ENCODE assay signal across 28 mouse cellular contexts in genomic region chr6:41057653-41058052, GRCm38 (mm10). TPM values are rescaled to one million over a fixed set of nuclear protein-coding genes. Genes with fewer than 3 reads are reported as not detected.
DNase-seq lines count a peak whose midpoint lies in the region; ATAC-seq and TF ChIP-seq lines count a peak whose summit lies in the region.
"Had no signal": no experiment of that assay in that cellular context is flagged by ENCODE, and none has a peak within 500 bp of the region (broad histone marks: within the 10 kb centered on the region; RNA-seq: fewer than 3 reads in every experiment).

No protein-coding gene starts in this region.

- no peak overlapping the region for H3K27ac ChIP-seq in heart, embryonic 12.5 days (ENCODE audit: poor library complexity, severe bottlenecking)
- H3K27ac ChIP-seq in left cerebral cortex, adult 2 months: peak overlapping the region; percentile 80
- H3K27ac ChIP-seq in bone marrow macrophage, adult 2 months (ENCODE audit: insufficient read depth, low read depth, low read length): peak overlapping the region; percentile 54
- H3K27ac ChIP-seq: embryonic facial prominence, embryonic 10.5 days; hindbrain, embryonic 12.5 days had no signal

- no peak overlapping the region for H3K4me2 ChIP-seq in heart, embryonic 12.5 days
- H3K4me2 ChIP-seq: hindbrain, embryonic 12.5 days; liver, embryonic 11.5 days had no signal

- no peaks in the 10 kb centered on the region for H3K27me3 ChIP-seq in heart, embryonic 12.5 days (replicated peaks)
- H3K27me3 ChIP-seq: CH12.LX; hindbrain, embryonic 12.5 days had no signal

- 53% methylated on average over 5 of the region's 5 CpGs for WGBS in heart, embryonic 12.5 days

- peak; percentile 2 to 31 for DNase-seq in heart, adult 18-20 months
- no peak for DNase-seq in left cerebral cortex, adult 2 months (ENCODE audit: extremely low spot score in 1 of 2, low spot score in 2 of 2)
- no peak for DNase-seq in left cerebral cortex, adult 11 months (ENCODE audit: low spot score)
- no peak for DNase-seq in urinary bladder, postnatal 14 days (ENCODE audit: low spot score)
- DNase-seq: adrenal gland, postnatal 14 days; cerebellum, adult 11-12 months; cerebellum, postnatal 36 days; kidney, adult 18-20 months; kidney, postnatal 10 days; lung, adult 18-20 months; lung, postnatal 14 days had no signal

- H3K4me1 ChIP-seq in heart, embryonic 12.5 days (replicated peaks): peaks cover 4% of the 10 kb centered on the region; the same call in 1 of the 2 replicates
- H3K4me1 ChIP-seq in bone marrow macrophage, adult 2 months (ENCODE audit: control insufficient read depth, insufficient read depth, low read length): peaks cover 17% of the 10 kb centered on the region
- H3K4me1 ChIP-seq: embryonic facial prominence, embryonic 10.5 days; hindbrain, embryonic 12.5 days had no signal

- H3K4me3 ChIP-seq in heart, embryonic 12.5 days: no peak overlapping the region
- H3K4me3 ChIP-seq in left cerebral cortex, adult 2 months: no peak overlapping the region
- no peak overlapping the region for H3K4me3 ChIP-seq in bone marrow macrophage, adult 2 months (ENCODE audit: insufficient read depth, low read length)
- H3K4me3 ChIP-seq: embryonic facial prominence, embryonic 10.5 days; hindbrain, embryonic 12.5 days had no signal

- no peak for TF ChIP-seq POLR2A in bone marrow macrophage, adult 2 months (IDR thresholded peaks at IDR 0.05; ENCODE audit: borderline replicate concordance, low read depth, low read length)

- intact Hi-C loops in left cerebral cortex, adult 2 months (cut with DNase I): loop anchor here (2.0 to 10.0 kb wide), 3 partner anchors 33 to 497 kb away; no protein-coding TSS in a partner anchor

- H3K9me3 ChIP-seq in heart, embryonic 12.5 days (replicated peaks): no peaks in the 10 kb centered on the region
- H3K9me3 ChIP-seq: embryonic facial prominence, embryonic 10.5 days; hindbrain, embryonic 12.5 days had no signal

- H3K36me3 ChIP-seq in heart, embryonic 12.5 days: no peaks in the 10 kb centered on the region
- H3K36me3 ChIP-seq: embryonic facial prominence, embryonic 10.5 days; hindbrain, embryonic 12.5 days had no signal

- no peak for ATAC-seq in heart, embryonic 12.5 days (ENCODE audit: insufficient number of reproducible peaks, low FRiP score)
- 0 out of 2 replicates have a peak, but pooled peaks have one; percentile 18 for ATAC-seq in granulocyte monocyte progenitor cell, adult 5-6 weeks (replicated peaks; ENCODE audit: poor library complexity, severe bottlenecking)

- H3K9ac ChIP-seq in heart, embryonic 12.5 days: no peak overlapping the region
- H3K9ac ChIP-seq: hindbrain, embryonic 12.5 days had no signal

- TF ChIP-seq CTCF in left cerebral cortex, adult 2 months (IDR thresholded peaks at IDR 0.05): no peak
- TF ChIP-seq CTCF in bone marrow macrophage, adult 2 months (IDR thresholded peaks at IDR 0.05; ENCODE audit: low read depth, low read length): no peak

RNA-seq across cellular contexts. Expression of gene 2210010C04Rik, which starts 22.3 kb away (rescaled TPM):
- not detected for total RNA-seq in heart, adult 18-20 months (2021)
- not detected in 2 replicates for polyA plus RNA-seq in heart, embryonic 12.5 days (2016; fragmentation: Nextera tagmentation; extraction: Ambion mirVana)
- total RNA-seq in left cerebral cortex, adult 2 months (2021): not detected
- not detected in 2 replicates for polyA plus RNA-seq in bone marrow macrophage, adult 2 months (2012; ENCODE audit: insufficient read depth, insufficient read length, missing spikeins)
- total RNA-seq in granulocyte monocyte progenitor cell, adult 5-6 weeks (2014; fragmentation: Nextera tagmentation): 0.54 TPM in 1 of 2 replicates, not detected in the other
- total RNA-seq in granulocyte monocyte progenitor cell, adult 5-6 weeks (2017): not detected in 2 replicates
- total RNA-seq: adrenal gland, postnatal 14 days; CH12.LX; gastrocnemius, adult 8-10 months; layer of hippocampus, adult 18-20 months; layer of hippocampus, postnatal 25 days; MEL; midbrain, postnatal 0 days; neutrophil, adult 5-6 weeks had no signal
- polyA plus RNA-seq: embryonic facial prominence, embryonic 10.5 days; forebrain, embryonic 11.5 days; hindbrain, embryonic 12.5 days; limb, embryonic 11.5 days; liver, embryonic 11.5 days; midbrain, postnatal 0 days had no signal

RNA-seq across cellular contexts. Expression of gene Gm2663, which starts 58.4 kb away (rescaled TPM):
- not detected for total RNA-seq in heart, adult 18-20 months (2021)
- 0.33 TPM in 1 of 2 replicates, not detected in the other for polyA plus RNA-seq in heart, embryonic 12.5 days (2016; fragmentation: Nextera tagmentation; extraction: Ambion mirVana)
- not detected for total RNA-seq in left cerebral cortex, adult 2 months (2021)
- not detected in 2 replicates for polyA plus RNA-seq in bone marrow macrophage, adult 2 months (2012; ENCODE audit: insufficient read depth, insufficient read length, missing spikeins)
- not detected in 2 replicates for total RNA-seq in granulocyte monocyte progenitor cell, adult 5-6 weeks (2014; fragmentation: Nextera tagmentation)
- not detected in 2 replicates for total RNA-seq in granulocyte monocyte progenitor cell, adult 5-6 weeks (2017)
- total RNA-seq: adrenal gland, postnatal 14 days; CH12.LX; gastrocnemius, adult 8-10 months; layer of hippocampus, adult 18-20 months; layer of hippocampus, postnatal 25 days; MEL; midbrain, postnatal 0 days; neutrophil, adult 5-6 weeks had no signal
- polyA plus RNA-seq: embryonic facial prominence, embryonic 10.5 days; forebrain, embryonic 11.5 days; hindbrain, embryonic 12.5 days; limb, embryonic 11.5 days; liver, embryonic 11.5 days; small intestine, adult 2 months; testis, adult 2 months had no signal

Comparison
In these comparisons a context has a peak if more than half of its experiments do, and no peak if none do; other contexts are left out.
1. DNase-seq: peak in heart, adult 18-20 months (2 of 2); none in left cerebral cortex, adult 2 months (0 of 2), left cerebral cortex, adult 11 months (single experiment) and urinary bladder, postnatal 14 days (single experiment).